Mouse (Mus musculus) MEL (cell line): ENCODE measurements around the gene Wdr90. TPM values are rescaled to one million over a fixed set of nuclear protein-coding genes. Genes with fewer than 3 reads are reported as not detected.
A peak's percentile ranks its signal among the peaks of the same experiment; 100 is the strongest.

ENCODE experiments used
- DNase-seq: peaks from one replicate; pipeline ENCODE4 v3.0.0; 2011; ENCODE audit warnings: low read depth, low spot score
- H3K27ac ChIP-seq: 2 replicates; pipeline ENCODE4 v1.5.1; 2012; ENCODE audit warnings: low read depth, mild to moderate bottlenecking, control low read depth, low read length, moderate library complexity; ENCODE audit not compliant: control insufficient read depth
- H3K27me3 ChIP-seq, 2 experiments: fragments of 150-350 bp in 1 of 2; sonication (generic) in 1 of 2; 2 replicates each; pipeline ENCODE4 v1.6.1; 2012; ENCODE audit warnings: low read length in 2 of 2, mild to moderate bottlenecking in 2 of 2, improper control_type of control experiment in 1 of 2, moderate library complexity in 1 of 2; ENCODE audit not compliant: insufficient read depth in 2 of 2, control insufficient read depth in 1 of 2
- H3K36me3 ChIP-seq, 2 experiments: 2 replicates each; pipeline ENCODE4 v1.6.1; 2012 to 2014; ENCODE audit warnings: low read length in 2 of 2, improper control_type of control experiment in 1 of 2, inconsistent platforms in 1 of 2, mild to moderate bottlenecking in 1 of 2; ENCODE audit not compliant: insufficient read depth in 2 of 2, control insufficient read depth in 1 of 2
- H3K4me1 ChIP-seq, 2 experiments: fragments of 150-350 bp in 1 of 2; sonication (generic) in 1 of 2; 2 replicates each; pipeline ENCODE4 v1.6.1; 2012; ENCODE audit warnings: low read length in 2 of 2, improper control_type of control experiment in 1 of 2, mild to moderate bottlenecking in 1 of 2; ENCODE audit not compliant: insufficient read depth in 2 of 2, control insufficient read depth in 1 of 2
- H3K4me3 ChIP-seq, 2 experiments: fragments of 150-350 bp in 1 of 2; sonication (generic) in 1 of 2; 2 replicates each; pipeline ENCODE4 v1.5.1; 2012; ENCODE audit warnings: low read depth in 2 of 2, low read length in 2 of 2, mild to moderate bottlenecking in 2 of 2, moderate library complexity in 2 of 2, control low read depth in 1 of 2, improper control_type of control experiment in 1 of 2; ENCODE audit not compliant: control insufficient read depth in 1 of 2, insufficient read depth in 1 of 2
- H3K79me2 ChIP-seq: 2 replicates; pipeline ENCODE4 v1.6.1; 2012; ENCODE audit warnings: mild to moderate bottlenecking, low read length, moderate library complexity; ENCODE audit not compliant: control insufficient read depth, poor library complexity, insufficient read depth
- H3K9ac ChIP-seq: 2 replicates; pipeline ENCODE4 v1.6.1; 2012; ENCODE audit warnings: low read depth, mild to moderate bottlenecking, control low read depth, low read length, moderate library complexity; ENCODE audit not compliant: control insufficient read depth, poor library complexity, severe bottlenecking
- H3K9me3 ChIP-seq: fragments of 150-350 bp; sonication (generic); replicated peaks from 2 replicates; pipeline ENCODE4 v1.6.1; 2012; ENCODE audit warnings: mild to moderate bottlenecking, low read length, improper control_type of control experiment, moderate library complexity; ENCODE audit not compliant: insufficient read depth
- CHD1 ChIP-seq: IDR thresholded peaks from 2 replicates; pipeline ENCODE4 v1.6.1; 2012; ENCODE audit warnings: low read depth, mild to moderate bottlenecking, inconsistent platforms, low read length, improper control_type of control experiment
- CHD2 ChIP-seq: IDR thresholded peaks from 2 replicates; pipeline ENCODE4 v1.6.1; 2011; ENCODE audit warnings: low read length, improper control_type of control experiment
- E2F4 ChIP-seq: IDR thresholded peaks from 2 replicates; pipeline ENCODE4 v1.6.1; 2011; ENCODE audit warnings: low read depth, low read length, improper control_type of control experiment, borderline replicate concordance
- ELF1 ChIP-seq: IDR thresholded peaks from 2 replicates; pipeline ENCODE4 v1.6.1; 2014; ENCODE audit warnings: low read depth, mild to moderate bottlenecking, inconsistent platforms, low read length, improper control_type of control experiment, moderate library complexity
- EP300 ChIP-seq, 2 experiments: IDR thresholded peaks; 2 replicates each; pipeline ENCODE4 v1.6.1; 2011; ENCODE audit warnings: improper control_type of control experiment in 2 of 2, low read length in 2 of 2, low read depth in 1 of 2, mild to moderate bottlenecking in 1 of 2
- ETS1 ChIP-seq: IDR thresholded peaks from 2 replicates; pipeline ENCODE4 v1.6.1; 2012; ENCODE audit warnings: low read depth, mild to moderate bottlenecking, inconsistent platforms, low read length, improper control_type of control experiment, moderate library complexity
- GATA1 ChIP-seq: IDR thresholded peaks from 2 replicates; pipeline ENCODE4 v1.6.1; 2011; ENCODE audit warnings: low read depth, low read length, improper control_type of control experiment
- HCFC1 ChIP-seq: IDR thresholded peaks from 2 replicates; pipeline ENCODE4 v1.6.1; 2012; ENCODE audit warnings: low read depth, mild to moderate bottlenecking, inconsistent platforms, low read length, improper control_type of control experiment, moderate library complexity
- KAT2A ChIP-seq: conservative IDR thresholded peaks from 2 replicates; pipeline ENCODE4 v1.6.1; 2012; ENCODE audit warnings: low read depth, low read length, improper control_type of control experiment, inconsistent platforms
- MAFK ChIP-seq: IDR thresholded peaks from 2 replicates; pipeline ENCODE4 v1.6.1; 2011; ENCODE audit warnings: low read depth, mild to moderate bottlenecking, low read length, improper control_type of control experiment, borderline replicate concordance
- MEF2A ChIP-seq: IDR thresholded peaks from 2 replicates; pipeline ENCODE4 v1.6.1; 2014; ENCODE audit warnings: low read depth, mild to moderate bottlenecking, inconsistent platforms, low read length, improper control_type of control experiment; ENCODE audit not compliant: poor library complexity, insufficient replicate concordance, severe bottlenecking; ENCODE audit errors: extremely low read depth
- MXI1 ChIP-seq: IDR thresholded peaks from 2 replicates; pipeline ENCODE4 v1.6.1; 2011; ENCODE audit warnings: mild to moderate bottlenecking, low read depth, low read length, improper control_type of control experiment
- MYC ChIP-seq: IDR thresholded peaks from 2 replicates; pipeline ENCODE4 v1.6.1; 2011; ENCODE audit warnings: low read depth, mild to moderate bottlenecking, low read length, improper control_type of control experiment, moderate library complexity
- NRF1 ChIP-seq: IDR thresholded peaks from 2 replicates; pipeline ENCODE4 v1.6.1; 2014; ENCODE audit warnings: low read depth, mild to moderate bottlenecking, inconsistent platforms, low read length, improper control_type of control experiment, moderate library complexity; ENCODE audit not compliant: poor library complexity, insufficient read depth, severe bottlenecking
- POLR2A ChIP-seq, 2 experiments: IDR thresholded peaks; 2 replicates each; pipeline ENCODE4 v1.6.1; 2011 to 2012; ENCODE audit warnings: low read length in 2 of 2, mild to moderate bottlenecking in 2 of 2, control low read depth in 1 of 2, improper control_type of control experiment in 1 of 2, low read depth in 1 of 2, moderate library complexity in 1 of 2; ENCODE audit not compliant: control insufficient read depth in 1 of 2, insufficient read depth in 1 of 2, poor library complexity in 1 of 2
- POLR2AphosphoS2 ChIP-seq: IDR thresholded peaks from 2 replicates; pipeline ENCODE4 v1.6.1; 2011; ENCODE audit warnings: low read length, improper control_type of control experiment
- RCOR1 ChIP-seq: IDR thresholded peaks from 2 replicates; pipeline ENCODE4 v1.6.1; 2012; ENCODE audit warnings: low read depth, mild to moderate bottlenecking, inconsistent platforms, low read length, improper control_type of control experiment
- SIN3A ChIP-seq: IDR thresholded peaks from 2 replicates; pipeline ENCODE4 v1.6.1; 2012; ENCODE audit warnings: low read length, improper control_type of control experiment, inconsistent platforms
- TAL1 ChIP-seq: IDR thresholded peaks from 2 replicates; pipeline ENCODE4 v1.6.1; 2012; ENCODE audit warnings: mild to moderate bottlenecking, inconsistent platforms, low read length, moderate library complexity, mixed read lengths
- TBP ChIP-seq: IDR thresholded peaks from 2 replicates; pipeline ENCODE4 v1.8.0; 2011; ENCODE audit warnings: low read depth, low read length, improper control_type of control experiment
- UBTF ChIP-seq: IDR thresholded peaks from 2 replicates; pipeline ENCODE4 v1.6.1; 2012; ENCODE audit warnings: low read depth, mild to moderate bottlenecking, inconsistent platforms, low read length, improper control_type of control experiment, moderate library complexity, borderline replicate concordance; ENCODE audit not compliant: insufficient read depth
- ZC3H11A ChIP-seq: IDR thresholded peaks from 2 replicates; pipeline ENCODE4 v1.6.1; 2012; ENCODE audit warnings: low read depth, mild to moderate bottlenecking, inconsistent platforms, low read length, improper control_type of control experiment
- ZKSCAN1 ChIP-seq: IDR thresholded peaks from 2 replicates; pipeline ENCODE4 v1.6.1; 2012; ENCODE audit warnings: low read depth, mild to moderate bottlenecking, inconsistent platforms, low read length, improper control_type of control experiment, moderate library complexity
- ZMIZ1 ChIP-seq: IDR thresholded peaks from 2 replicates; pipeline ENCODE4 v1.6.1; 2012; ENCODE audit warnings: low read depth, mild to moderate bottlenecking, inconsistent platforms, low read length, improper control_type of control experiment, moderate library complexity
- ZNF384 ChIP-seq: IDR thresholded peaks from 2 replicates; pipeline ENCODE4 v1.6.1; 2012; ENCODE audit warnings: low read depth, mild to moderate bottlenecking, inconsistent platforms, low read length, improper control_type of control experiment
- polyA plus RNA-seq, 2 experiments: library from polyadenylated mRNA; stranded (reverse) in 1 of 2; unstranded in 1 of 2; fragments of >175 nt in 1 of 2; fragments of >200 nt in 1 of 2; gene quantifications; 2 replicates each; pipeline versions ENCODE4 v1.2.1 to v1.2.4; 2012; ENCODE audit warnings: low replicate concordance in 2 of 2, low read depth in 1 of 2; ENCODE audit not compliant: insufficient read length in 2 of 2, insufficient read depth in 1 of 2, missing spikeins in 1 of 2
- total RNA-seq: library from RNA; depleted of rRNA; stranded (reverse); fragments of 300-350 nt; gene quantifications from 2 replicates; pipeline ENCODE4 v1.2.3, GENCODE M21; 2012

Gene Wdr90
- total and polyA plus RNA-seq, 3 experiments = 23.7 to 44.5 TPM; not detected in 1

DNA sequence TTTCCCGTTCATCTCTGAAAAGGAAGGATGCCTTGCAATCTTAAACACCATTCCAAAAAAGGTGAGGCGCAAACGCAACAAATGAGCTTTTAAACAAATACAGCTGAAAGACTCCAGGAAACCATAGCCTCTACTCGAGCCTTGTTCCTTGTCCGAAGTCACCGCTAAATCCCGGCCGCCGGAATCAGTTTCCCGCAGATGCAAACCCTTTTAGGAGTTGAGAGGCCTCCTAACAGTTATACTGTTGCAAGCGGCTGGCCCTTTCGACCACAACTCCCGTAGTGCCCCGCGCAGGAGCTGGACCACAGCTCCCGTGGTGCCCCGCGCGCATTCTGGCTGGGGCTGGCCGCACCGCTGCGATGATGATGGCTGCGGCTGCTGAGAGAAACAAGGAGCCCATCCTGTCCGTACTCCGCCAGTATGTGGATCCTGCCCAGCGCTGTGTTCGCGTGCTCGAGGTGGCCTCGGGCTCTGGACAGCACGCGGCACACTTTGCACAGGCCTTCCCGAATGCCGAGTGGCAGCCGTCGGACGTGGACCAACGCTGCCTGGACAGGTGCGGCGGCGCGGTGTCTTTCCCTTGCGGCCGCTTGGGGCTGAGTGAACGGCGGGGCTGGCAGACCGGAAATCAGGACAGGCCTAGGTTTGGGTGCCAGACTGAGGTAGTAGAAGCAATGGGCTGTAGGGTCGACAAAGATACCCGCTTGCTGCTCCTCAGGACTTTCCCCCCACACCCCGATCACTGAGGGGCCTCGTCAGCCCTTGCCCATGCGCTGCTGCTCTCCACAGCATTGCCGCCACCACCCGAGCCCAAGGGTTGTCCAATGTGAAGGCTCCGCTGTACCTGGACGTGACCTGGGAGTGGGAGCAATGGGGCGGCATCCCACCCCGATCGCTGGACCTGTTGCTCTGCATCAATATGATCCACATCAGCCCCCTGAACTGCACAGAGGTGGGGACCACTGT, 14.2 kb upstream of the Wdr90 start (continued):
- TF ChIP-seq GATA1 (no peak), EP300 (IDR thresholded peaks at IDR 0.05; ENCODE audit: low read depth in 1 of 2, low read length in 2 of 2) (no peak), POLR2AphosphoS2 (0 out of 2 replicates have a peak, but pooled peaks have one; percentile 53), MAFK (no peak), ZKSCAN1 (no peak), ETS1 (peak; percentile 37; the same call in 1 of the 2 replicates), ZC3H11A (no peak), ZMIZ1 (peak; percentile 53; the same call in 1 of the 2 replicates), HCFC1 (peak; percentile 94), MEF2A (no peak), UBTF (no peak), RCOR1 (no peak)

DNA sequence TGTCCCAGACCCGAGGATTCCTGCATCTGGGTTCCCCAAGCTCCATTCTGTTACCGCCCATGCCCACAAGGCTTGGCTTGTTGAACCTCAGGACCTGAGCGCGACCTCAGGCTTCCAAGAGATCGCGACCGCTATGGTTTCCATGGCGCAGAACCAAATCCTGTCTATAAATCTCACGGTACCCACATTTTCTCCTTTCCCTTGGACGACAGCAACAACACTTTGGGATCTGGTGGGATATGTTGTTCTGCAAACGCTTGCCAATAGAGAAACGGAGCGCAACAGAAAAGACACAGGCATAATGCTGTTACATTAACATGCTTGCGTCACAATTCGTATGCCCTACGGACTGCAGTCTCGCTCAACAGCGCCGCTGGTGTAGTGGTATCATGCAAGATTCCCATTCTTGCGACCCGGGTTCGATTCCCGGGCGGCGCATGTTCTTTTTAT, 13.4 kb upstream of the Wdr90 start, which contains the start of gene Mettl26:
TSS of gene Mettl26 (plus strand) at position 354 of the 450 bp plus-strand sequence.
- Histone ChIP-seq H3K4me1 (peaks cover 2 to 19% of the 10 kb centered on the region in 2 experiments; a peak in 3 of 4 replicates), H3K79me2 (peaks cover 6% of the 10 kb centered on the region; the same call in 1 of the 2 replicates), H3K27me3 (no peaks in the 10 kb centered on the region), H3K9ac (peak within 1 kb of the TSS; percentile 89), H3K36me3 (peaks cover 0 to 7% of the 10 kb centered on the region in 2 experiments; a peak in 2 of 4 replicates), H3K27ac (peak within 1 kb of the TSS; percentile 75), H3K4me3 (peak within 1 kb of the TSS; percentile 82 to 87), H3K9me3 (no peaks in the 10 kb centered on the region)
- peak; percentile 91 for DNase-seq
- TF ChIP-seq ELF1 (peak; percentile 82; the same call in 1 of the 2 replicates), E2F4 (peak; percentile 79; the same call in 1 of the 2 replicates), SIN3A (peak; percentile 63; the same call in 1 of the 2 replicates), POLR2A (IDR thresholded peaks at IDR 0.05; ENCODE audit: control insufficient read depth in 1 of 2, insufficient read depth in 1 of 2, low read depth in 1 of 2, low read length in 2 of 2, poor library complexity in 1 of 2) (0 out of 4 replicates have a peak, but pooled peaks of 1 of the 2 experiments have one; percentile 20), RCOR1 (no peak), MYC (peak; percentile 57), NRF1 (peak; percentile 33; the same call in 1 of the 2 replicates), CHD1 (peak; percentile 81; the same call in 1 of the 2 replicates), KAT2A (0 out of 2 replicates have a peak, but pooled peaks have one; percentile 17), MXI1 (peak; percentile 52; the same call in 1 of the 2 replicates), CHD2 (no peak), TAL1 (no peak), ZNF384 (no peak), TBP (peak; percentile 100), MAFK (peak; percentile 99)
